Mouse (Mus musculus) embryonic facial prominence, embryonic 13.5 days (tissue): ENCODE data around the gene Macrod2. TPM values are rescaled to one million over a fixed set of nuclear protein-coding genes. Genes with fewer than 3 reads are reported as not detected.

Source experiments
- ATAC-seq: fragments of 200-750 bp; cut with Nextera tagmentation; 2 replicates; pipeline ENCODE4 v1.8.0; 2017; ENCODE audit warnings: low read depth; ENCODE audit not compliant: insufficient number of reproducible peaks, insufficient read depth, low FRiP score, low TSS enrichment
- H3K27ac ChIP-seq: fragments of 300-500 bp; sonication (generic); 2 replicates; pipeline ENCODE4 v1.5.1; 2015; ENCODE audit warnings: moderate library complexity, mild to moderate bottlenecking, inconsistent platforms
- H3K27me3 ChIP-seq: fragments of 300-500 bp; sonication (generic); 2 replicates; pipeline ENCODE4 v1.6.1; 2015; ENCODE audit warnings: mild to moderate bottlenecking, inconsistent platforms
- H3K36me3 ChIP-seq: fragments of 300-500 bp; sonication (generic); 2 replicates; pipeline ENCODE4 v1.6.1; 2015; ENCODE audit warnings: mild to moderate bottlenecking, inconsistent platforms
- H3K4me1 ChIP-seq: fragments of 300-500 bp; sonication (generic); 2 replicates; pipeline ENCODE4 v1.6.1; 2015; ENCODE audit warnings: inconsistent platforms
- H3K4me2 ChIP-seq: fragments of 300-500 bp; sonication (generic); 2 replicates; pipeline ENCODE4 v1.6.1; 2015; ENCODE audit warnings: moderate library complexity, mild to moderate bottlenecking, inconsistent platforms
- H3K4me3 ChIP-seq: fragments of 300-500 bp; sonication (generic); 2 replicates; pipeline ENCODE4 v1.5.1; 2015; ENCODE audit warnings: mild to moderate bottlenecking, inconsistent platforms
- H3K9ac ChIP-seq: fragments of 300-500 bp; sonication (generic); 2 replicates; pipeline ENCODE4 v1.6.1; 2015; ENCODE audit warnings: mild to moderate bottlenecking, inconsistent platforms
- H3K9me3 ChIP-seq: fragments of 300-500 bp; sonication (generic); 2 replicates; pipeline ENCODE4 v1.6.1; 2016; ENCODE audit warnings: inconsistent platforms
- WGBS: fragments of 180-500 bp; shearing (Covaris S2); methylation state at CpG from one replicate; pipeline ENCODE4 v1.1.7; 2015; ENCODE audit warnings: mixed read lengths; 5-methylcytosine and 5-hydroxymethylcytosine counted together
- polyA plus RNA-seq: library from polyadenylated mRNA; unstranded; fragments of >200 nt; fragmentation: Nextera tagmentation; extraction: Ambion mirVana; gene quantifications from 2 replicates; pipeline ENCODE4 v1.2.1, GENCODE M21; 2015

Macrod2 gene
- polyA plus RNA-seq, 1 experiment from 2014 or later: 44.8 TPM

GRCm38 (mm10) chr2:140592537-140593261 lies 197.6 kb downstream of the Macrod2 start:
- 65% methylated on average over 3 of the region's 3 CpGs for WGBS

GRCm38 (mm10) chr2:140596906-140597305 lies 201.8 kb downstream of the Macrod2 start:
- no peaks in the 10 kb centered on the region for H3K27me3 ChIP-seq
- no peak overlapping the region for H3K9ac ChIP-seq
- H3K9me3 ChIP-seq: no peaks in the 10 kb centered on the region
- ATAC-seq: no peak
- no peak overlapping the region for H3K27ac ChIP-seq
- H3K4me2 ChIP-seq: no peak overlapping the region
- WGBS: 81% methylated on average over 2 of the region's 2 CpGs
- H3K36me3 ChIP-seq: no peaks in the 10 kb centered on the region
- no peak overlapping the region for H3K4me3 ChIP-seq
- no peaks in the 10 kb centered on the region for H3K4me1 ChIP-seq

More at GRCm38 (mm10) chr2:140592537-140593261, 197.6 kb downstream of the Macrod2 start:
- Histone ChIP-seq H3K36me3 (no peaks in the 10 kb centered on the region), H3K9ac (no peak overlapping the region), H3K4me3 (no peak overlapping the region), H3K4me2 (no peak overlapping the region), H3K27me3 (no peaks in the 10 kb centered on the region), H3K9me3 (no peaks in the 10 kb centered on the region), H3K4me1 (no peaks in the 10 kb centered on the region), H3K27ac (no peak overlapping the region)
- no peak for ATAC-seq

- no peaks in the 10 kb centered on the region for H3K9me3 ChIP-seq
- no peak overlapping the region for H3K9ac ChIP-seq
- no peak overlapping the region for H3K4me3 ChIP-seq
- no peaks in the 10 kb centered on the region for H3K27me3 ChIP-seq
- H3K27ac ChIP-seq: no peak overlapping the region
- H3K4me1 ChIP-seq: no peaks in the 10 kb centered on the region
- H3K4me2 ChIP-seq: no peak overlapping the region
- WGBS: 89% methylated on average over 2 of the region's 2 CpGs
- no peak for ATAC-seq
- H3K36me3 ChIP-seq: no peaks in the 10 kb centered on the region
Measured at GRCm38 (mm10) chr2:140615451-140615850, 220.3 kb downstream of the Macrod2 start.

- WGBS: 73% methylated on average over 2 of the region's 2 CpGs
Measured at GRCm38 (mm10) chr2:140621730-140622337, 226.7 kb downstream of the Macrod2 start.

GRCm38 (mm10) chr2:140653481-140653880 lies 258.4 kb downstream of the Macrod2 start:
- Histone ChIP-seq H3K36me3 (peaks cover 7% of the 10 kb centered on the region), H3K27ac (no peak overlapping the region), H3K4me3 (no peak overlapping the region), H3K9me3 (no peaks in the 10 kb centered on the region), H3K27me3 (no peaks in the 10 kb centered on the region), H3K9ac (no peak overlapping the region), H3K4me2 (no peak overlapping the region), H3K4me1 (peaks cover 4% of the 10 kb centered on the region; the same call in 1 of the 2 replicates)
- ATAC-seq: peak; percentile 64; the same call in 1 of the 2 replicates

More at GRCm38 (mm10) chr2:140621730-140622337, 226.7 kb downstream of the Macrod2 start:
- Histone ChIP-seq H3K36me3 (no peaks in the 10 kb centered on the region), H3K27ac (no peak overlapping the region), H3K27me3 (no peaks in the 10 kb centered on the region), H3K4me2 (no peak overlapping the region), H3K9me3 (no peaks in the 10 kb centered on the region), H3K9ac (no peak overlapping the region), H3K4me3 (no peak overlapping the region), H3K4me1 (no peaks in the 10 kb centered on the region)
- no peak for ATAC-seq

GRCm38 (mm10) chr2:140653978-140654377 lies 258.9 kb downstream of the Macrod2 start:
- Histone ChIP-seq H3K27me3 (no peaks in the 10 kb centered on the region), H3K27ac (0 out of 2 replicates have a peak overlapping the region, but pooled peaks have one; percentile 19), H3K4me2 (no peak overlapping the region), H3K36me3 (peaks cover 11% of the 10 kb centered on the region), H3K9ac (no peak overlapping the region), H3K4me1 (peaks cover 4% of the 10 kb centered on the region; the same call in 1 of the 2 replicates), H3K9me3 (no peaks in the 10 kb centered on the region), H3K4me3 (no peak overlapping the region)
- no peak for ATAC-seq
- 40% methylated on average over 2 of the region's 2 CpGs for WGBS

GRCm38 (mm10) chr2:140662673-140663072 lies 267.6 kb downstream of the Macrod2 start:
- no peak overlapping the region for H3K27ac ChIP-seq
- H3K4me3 ChIP-seq: no peak overlapping the region
- no peak for ATAC-seq
- H3K9me3 ChIP-seq: no peaks in the 10 kb centered on the region
- WGBS: 77% methylated on average over 5 of the region's 5 CpGs
- H3K9ac ChIP-seq: no peak overlapping the region
- H3K36me3 ChIP-seq: peaks cover 52% of the 10 kb centered on the region
- peaks cover 24% of the 10 kb centered on the region for H3K4me1 ChIP-seq
- H3K4me2 ChIP-seq: no peak overlapping the region
- no peaks in the 10 kb centered on the region for H3K27me3 ChIP-seq

- Histone ChIP-seq H3K36me3 (peaks cover 40% of the 10 kb centered on the region), H3K27me3 (no peaks in the 10 kb centered on the region), H3K27ac (no peak overlapping the region), H3K9me3 (no peaks in the 10 kb centered on the region), H3K9ac (no peak overlapping the region), H3K4me3 (no peak overlapping the region), H3K4me1 (peaks cover 26% of the 10 kb centered on the region), H3K4me2 (no peak overlapping the region)
- 95% methylated on average over 4 of the region's 4 CpGs for WGBS
- ATAC-seq: no peak
Measured at GRCm38 (mm10) chr2:140664381-140664780, 269.3 kb downstream of the Macrod2 start.

- no peak for ATAC-seq
- H3K27ac ChIP-seq: peak overlapping the region; percentile 73
Measured at GRCm38 (mm10) chr2:140666846-140667245, 271.7 kb downstream of the Macrod2 start.

GRCm38 (mm10) chr2:140667261-140668047 lies 272.3 kb downstream of the Macrod2 start:
- no peak for ATAC-seq
- WGBS: 18% methylated on average over 13 of the region's 13 CpGs

More at GRCm38 (mm10) chr2:140666846-140667245, 271.7 kb downstream of the Macrod2 start:
- 8% methylated on average over 7 of the region's 7 CpGs for WGBS
- Histone ChIP-seq H3K27me3 (no peaks in the 10 kb centered on the region), H3K9me3 (no peaks in the 10 kb centered on the region), H3K4me1 (peaks cover 26% of the 10 kb centered on the region), H3K4me2 (peak overlapping the region; percentile 66), H3K4me3 (peak overlapping the region; percentile 71), H3K9ac (peak overlapping the region; percentile 68), H3K36me3 (peaks cover 17% of the 10 kb centered on the region)

GRCm38 (mm10) chr2:140668311-140668710 lies 273.2 kb downstream of the Macrod2 start:
- Histone ChIP-seq H3K36me3 (peaks cover 6% of the 10 kb centered on the region; the same call in 1 of the 2 replicates), H3K4me3 (peak overlapping the region; percentile 71), H3K9me3 (no peaks in the 10 kb centered on the region), H3K27ac (peak overlapping the region; percentile 71; the same call in 1 of the 2 replicates), H3K9ac (peak overlapping the region; percentile 73), H3K4me2 (peak overlapping the region; percentile 66), H3K27me3 (no peaks in the 10 kb centered on the region), H3K4me1 (peaks cover 28% of the 10 kb centered on the region)
- 0 out of 2 replicates have a peak, but pooled peaks have one; percentile 49 for ATAC-seq
- under 1% methylated on average over 8 of the region's 8 CpGs for WGBS

More at GRCm38 (mm10) chr2:140667261-140668047, 272.3 kb downstream of the Macrod2 start:
- Histone ChIP-seq H3K9me3 (no peaks in the 10 kb centered on the region), H3K9ac (peak overlapping the region; percentile 68), H3K36me3 (peaks cover 15% of the 10 kb centered on the region), H3K27ac (peak overlapping the region; percentile 73), H3K4me3 (peak overlapping the region; percentile 71), H3K4me1 (peaks cover 26% of the 10 kb centered on the region), H3K27me3 (no peaks in the 10 kb centered on the region), H3K4me2 (peak overlapping the region; percentile 66)
